Mouse (Mus musculus) splenic B cell, adult 2 months (primary cell): Measurements from ENCODE around the gene Creg1.

Source experiments
- DNase-seq: peaks from one replicate; pipeline ENCODE4 v3.0.0-alpha.2; 2011; ENCODE audit warnings: low read depth, low spot score
- H3K27me3 ChIP-seq: 2 replicates; pipeline ENCODE4 v1.6.1; 2012; ENCODE audit warnings: mild to moderate bottlenecking, low read length, moderate library complexity, mixed read lengths; ENCODE audit not compliant: control insufficient read depth, poor library complexity, insufficient read depth, severe bottlenecking
- H3K36me3 ChIP-seq: 2 replicates; pipeline ENCODE4 v1.6.1; 2012; ENCODE audit warnings: mild to moderate bottlenecking, low read length, moderate library complexity, mixed read lengths; ENCODE audit not compliant: control insufficient read depth, poor library complexity, insufficient read depth, severe bottlenecking

Gene Creg1

DNA sequence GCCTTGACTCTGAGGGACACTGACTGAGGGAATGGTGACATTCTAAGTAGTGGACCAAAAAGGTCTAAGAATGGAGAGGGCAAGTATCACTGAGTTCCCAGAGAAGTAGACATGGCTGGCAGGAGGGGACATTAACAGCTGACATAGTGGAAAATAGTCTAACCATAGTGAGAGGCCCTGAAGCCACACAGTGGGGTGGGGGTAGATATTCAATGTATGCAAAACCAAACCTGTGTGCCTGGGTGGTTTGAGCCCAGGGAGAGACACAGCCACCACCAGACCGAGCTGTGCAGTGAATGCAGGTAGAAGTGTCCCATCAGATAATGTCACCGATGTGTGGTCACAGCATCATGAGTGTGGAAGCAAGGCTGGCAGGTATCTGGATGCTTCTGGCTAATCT is 58.5 kb downstream of the Creg1 start:
- H3K36me3 ChIP-seq, result no peaks in the 10 kb centered on the region
- DNase-seq, result no peak
- no peaks in the 10 kb centered on the region for H3K27me3 ChIP-seq
